Mouse (Mus musculus) frontal cortex, postnatal 10 days (tissue): ENCODE measurements around the gene Unkl.
A peak's percentile ranks its signal among the peaks of the same experiment; 100 is the strongest.

Experiments
- DNase-seq, 2 experiments: peaks; one replicate each; pipeline ENCODE4 v3.0.0; 2022; ENCODE audit warnings: low spot score in 2 of 2, mixed read lengths in 1 of 2

Gene Unkl

DNA sequence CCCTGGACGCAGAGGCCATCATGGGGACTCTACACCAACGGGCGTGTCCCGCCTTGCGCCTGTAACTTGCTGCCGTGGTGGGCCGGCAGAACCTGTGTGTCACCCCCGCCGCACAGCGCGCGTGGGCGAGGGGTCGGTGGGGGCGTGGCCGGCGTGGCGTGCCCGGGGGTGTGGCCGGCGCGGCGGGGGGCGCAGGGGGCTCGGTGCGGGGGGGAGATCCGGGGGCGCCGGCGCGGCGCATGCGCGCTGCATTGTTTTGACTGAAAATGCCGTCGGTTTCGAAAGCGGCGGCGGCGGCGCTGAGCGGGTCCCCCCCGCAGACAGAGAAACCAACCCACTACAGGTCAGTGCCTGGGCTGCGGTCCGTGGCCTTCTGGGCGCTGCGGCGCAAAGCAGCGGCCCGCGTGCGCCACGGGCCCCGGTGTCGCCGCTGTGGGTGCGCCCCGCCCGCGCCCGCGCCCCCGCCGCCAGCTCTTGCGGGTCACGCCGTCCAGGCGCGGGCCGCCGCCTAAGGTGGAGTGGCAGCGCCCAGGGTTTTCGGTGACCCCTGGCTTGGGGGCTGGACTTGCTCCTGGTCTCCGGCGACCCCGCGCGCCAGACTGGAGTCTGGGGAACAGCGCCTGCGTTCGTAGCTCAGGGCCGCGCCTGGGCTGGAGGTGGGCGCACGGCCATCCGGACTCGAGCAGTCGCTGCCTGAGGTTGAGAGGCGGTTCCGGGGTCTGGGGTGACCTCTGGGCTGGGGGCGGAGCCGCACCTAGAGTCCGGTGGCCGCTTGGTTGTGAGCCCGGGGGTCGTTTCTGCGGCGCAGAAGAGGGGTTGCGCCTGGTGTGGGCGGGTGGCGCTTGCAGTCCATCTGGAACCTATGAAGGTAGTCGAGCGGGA is at the start of gene Unkl:
Gene Unkl, plus strand, starts transcription at position 248 of the 882 bp plus-strand sequence.
- peak; percentile 49 to 71 for DNase-seq

DNA sequence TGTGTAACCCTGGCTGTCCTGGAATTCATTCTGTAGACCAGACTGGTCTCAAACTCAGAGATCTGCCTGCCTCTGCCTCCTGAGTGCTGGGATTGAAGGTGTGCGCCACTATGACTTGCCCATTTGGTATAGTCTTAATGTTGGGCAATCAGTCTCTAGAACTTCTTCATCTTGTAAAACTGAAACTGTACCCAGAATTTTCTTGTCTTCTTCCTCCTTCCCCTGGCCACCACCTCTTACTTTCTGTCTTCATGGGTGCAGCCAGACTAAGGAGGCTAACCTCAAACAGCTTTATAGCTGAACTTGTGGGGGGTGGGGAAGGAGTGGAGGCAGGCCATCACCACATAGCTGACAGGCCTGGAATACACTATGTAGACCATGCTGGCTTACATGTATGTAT is 49.4 kb upstream of the Unkl start:
- no peak for DNase-seq

DNA sequence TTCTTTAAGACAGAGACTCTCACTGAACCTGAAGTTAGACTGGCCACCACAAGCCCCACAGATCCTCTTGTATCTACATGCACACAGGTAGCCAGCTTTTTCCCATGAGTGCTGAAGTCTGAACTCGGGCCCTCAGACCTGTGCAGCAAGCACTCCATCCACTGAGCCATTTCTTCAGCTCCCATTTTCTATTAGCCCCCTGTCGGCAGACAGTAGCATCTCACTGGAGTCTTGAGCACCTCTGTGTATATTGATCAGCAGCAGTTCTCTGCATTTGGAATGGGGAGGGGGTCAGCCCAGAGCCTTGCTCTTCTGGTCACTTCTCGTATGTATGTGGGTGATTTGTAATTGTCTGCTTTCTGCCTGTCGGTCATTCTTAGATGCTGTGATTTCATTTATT is 48.2 kb upstream of the Unkl start:
- DNase-seq = no peak

DNA sequence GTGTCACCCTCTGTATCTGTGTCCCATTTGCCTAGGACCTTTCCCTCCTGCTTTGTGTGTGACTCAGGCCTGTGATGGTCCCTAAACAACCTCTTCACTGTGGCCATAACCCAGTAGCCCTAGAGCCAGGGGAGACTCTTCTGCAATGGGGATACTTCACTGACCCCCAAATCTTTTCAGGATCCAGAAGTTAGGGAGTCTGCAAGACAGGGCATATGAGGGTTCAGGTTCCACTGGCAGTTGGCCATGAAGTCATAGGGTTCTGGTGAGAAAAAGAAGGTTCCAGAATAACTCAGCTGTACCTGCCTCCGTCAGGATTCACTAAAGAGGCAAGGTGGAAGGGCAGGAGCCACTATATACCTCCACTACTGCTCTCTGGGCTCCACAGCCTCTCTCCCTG is 26.0 kb upstream of the Unkl start, which contains the start of gene Ccdc154:
Gene Ccdc154, plus strand, starts transcription at position 301 of the 400 bp plus-strand sequence.
- no peak for DNase-seq

DNA sequence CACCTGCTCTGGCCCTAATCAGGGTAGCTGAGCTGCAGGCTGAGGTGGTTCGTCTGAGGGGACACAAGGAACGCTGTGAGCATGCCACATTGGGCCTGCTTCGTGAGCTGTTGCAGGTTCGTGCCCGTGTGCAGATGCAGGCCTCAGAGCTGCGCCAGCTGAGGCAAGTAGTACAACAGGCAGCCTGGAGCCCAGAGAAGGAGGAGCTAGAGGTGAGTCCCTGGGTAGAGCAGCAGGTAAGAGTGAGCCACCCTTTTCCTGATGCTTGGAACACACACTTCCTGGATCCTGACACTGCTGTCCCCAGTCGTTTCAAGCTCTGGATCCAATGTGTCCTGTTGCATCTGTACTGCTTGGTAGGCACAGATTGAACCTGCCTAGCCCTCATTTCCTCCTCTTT is 24.8 kb upstream of the Unkl start:
- no peak for DNase-seq

DNA sequence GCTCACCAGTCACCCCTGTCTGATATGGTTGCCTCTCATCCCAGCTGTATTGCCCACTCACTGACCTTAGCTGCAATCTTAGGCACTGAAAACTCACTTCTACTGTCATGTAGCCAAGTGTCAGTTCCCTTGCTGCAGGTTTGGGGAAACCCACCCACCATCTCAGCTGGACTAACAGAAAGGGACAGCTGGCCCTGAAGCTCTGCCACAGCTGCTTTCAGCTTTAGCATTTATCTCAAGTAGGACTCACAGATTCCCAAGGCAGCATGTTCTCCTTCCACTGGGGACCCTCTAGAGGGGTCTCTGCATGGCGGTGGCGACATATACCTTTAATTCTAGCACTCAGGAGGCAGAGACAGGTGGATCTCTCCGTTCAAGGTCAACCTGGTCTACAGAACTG is 23.4 kb upstream of the Unkl start:
- no peak for DNase-seq

DNA sequence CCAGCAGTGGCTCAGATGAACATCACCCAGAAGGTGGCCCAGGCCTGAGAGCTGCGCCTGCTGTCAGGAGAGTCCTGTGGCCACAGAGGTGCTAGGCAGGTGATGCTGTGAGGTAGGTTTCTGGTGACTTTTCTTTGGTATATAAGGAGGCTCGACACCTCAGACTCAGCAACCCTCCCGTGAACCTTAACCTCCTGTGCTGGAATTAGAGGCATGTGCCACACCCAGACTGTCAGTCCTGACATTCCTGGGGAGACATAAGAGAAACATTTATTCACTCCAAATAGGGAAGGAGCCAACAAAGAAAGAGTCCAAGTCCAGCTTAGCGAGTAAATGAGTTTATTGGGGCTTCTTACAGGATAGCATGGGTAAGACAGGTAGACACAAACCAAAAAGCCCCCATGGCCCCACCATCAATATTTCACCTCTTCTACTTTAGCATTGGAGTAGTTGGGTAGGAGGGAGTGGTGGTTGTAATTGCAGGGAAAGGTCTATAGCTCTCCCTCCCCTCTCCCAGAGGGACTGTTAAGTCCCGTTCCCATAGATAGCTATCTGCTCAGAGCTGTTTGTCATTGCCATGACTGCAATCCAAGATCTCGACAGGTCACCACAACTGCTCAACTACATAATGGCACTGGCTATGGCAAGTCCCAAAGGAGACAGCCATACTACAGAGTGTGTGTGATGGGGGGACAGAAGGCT is 22.1 kb upstream of the Unkl start:
- DNase-seq = no peak

DNA sequence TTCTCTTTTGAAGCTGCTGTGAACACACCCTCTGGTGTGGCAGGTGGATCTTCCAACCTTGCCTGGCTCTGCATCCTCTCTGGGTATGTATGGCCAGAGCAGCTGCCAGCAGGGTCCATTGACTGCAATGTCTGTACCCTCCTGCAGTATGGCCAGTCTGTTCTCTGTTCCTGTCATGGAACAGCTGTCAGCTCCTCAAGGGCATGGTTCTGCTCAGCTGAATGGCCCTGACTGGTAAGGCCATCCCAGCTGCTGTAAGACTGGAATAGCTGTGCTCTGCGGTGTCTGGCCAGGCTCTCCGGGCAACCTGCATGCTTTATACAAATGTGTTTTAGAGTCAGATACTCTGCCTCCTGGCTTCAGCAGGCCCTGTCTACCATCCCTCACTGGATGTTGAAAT is 18.5 kb upstream of the Unkl start:
- DNase-seq = no peak

DNA sequence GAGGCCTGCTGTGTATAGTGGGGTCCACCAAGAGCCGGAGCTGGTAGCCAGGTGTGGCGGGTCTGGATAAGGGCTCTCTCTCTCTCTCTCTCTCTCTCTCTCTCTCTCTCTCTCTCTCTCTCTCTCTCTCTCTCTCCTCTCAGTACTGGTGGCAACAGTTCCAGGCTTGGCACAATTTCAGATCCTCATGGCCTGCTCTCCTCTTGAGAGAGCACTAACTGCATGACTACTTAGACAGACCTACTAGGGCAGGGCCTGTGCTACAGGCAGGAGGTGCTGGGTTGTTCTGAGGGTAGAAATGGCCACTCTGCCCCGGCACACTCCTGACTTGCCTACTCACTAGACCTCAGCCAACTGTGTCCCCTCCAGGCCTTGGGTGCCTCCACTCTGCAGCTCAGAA is 15.6 kb upstream of the Unkl start:
- no peak for DNase-seq

DNA sequence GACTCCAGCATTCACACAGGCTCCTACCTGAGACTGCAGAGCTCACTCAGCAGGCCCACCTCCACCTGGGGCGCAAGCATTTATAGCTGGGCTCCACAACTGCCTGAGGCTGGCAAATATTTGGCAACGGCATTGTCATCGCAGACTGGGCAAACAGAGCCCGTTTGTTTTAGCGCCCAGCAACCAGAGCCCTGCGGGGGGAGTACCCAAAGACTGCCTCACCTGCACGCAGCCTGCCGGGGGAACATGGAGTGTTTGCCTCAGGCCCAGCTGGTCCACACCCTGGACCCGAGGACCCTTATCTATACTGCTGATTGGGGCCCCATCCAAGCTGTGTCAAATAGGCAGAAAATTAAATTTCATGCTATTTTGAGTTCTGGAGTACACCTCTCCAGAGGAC is 12.8 kb upstream of the Unkl start, which contains the start of gene Gm38655:
Gene Gm38655, minus strand, starts transcription at position 61 of the 400 bp plus-strand sequence.
- no peak for DNase-seq

DNA sequence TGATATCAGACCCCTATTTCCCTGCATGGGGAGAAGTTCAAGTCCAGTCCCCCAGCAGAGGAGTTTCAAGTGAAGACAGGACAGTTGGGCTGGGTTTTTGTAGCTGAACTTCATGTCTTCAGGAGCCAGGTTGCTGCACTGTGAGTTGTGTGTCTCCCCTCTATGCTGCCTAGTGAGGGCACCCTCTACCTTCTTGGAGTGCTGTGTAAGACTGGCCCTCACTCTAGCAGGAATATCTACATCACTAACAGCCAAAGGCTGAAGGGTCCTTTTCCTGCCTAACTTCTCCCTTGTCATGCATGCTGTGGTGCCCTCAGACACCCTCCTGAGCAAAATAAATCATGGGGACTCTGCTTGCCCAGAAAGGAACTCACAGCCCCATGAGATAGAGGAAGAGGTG is 5.0 kb upstream of the Unkl start:
- DNase-seq = no peak

DNA sequence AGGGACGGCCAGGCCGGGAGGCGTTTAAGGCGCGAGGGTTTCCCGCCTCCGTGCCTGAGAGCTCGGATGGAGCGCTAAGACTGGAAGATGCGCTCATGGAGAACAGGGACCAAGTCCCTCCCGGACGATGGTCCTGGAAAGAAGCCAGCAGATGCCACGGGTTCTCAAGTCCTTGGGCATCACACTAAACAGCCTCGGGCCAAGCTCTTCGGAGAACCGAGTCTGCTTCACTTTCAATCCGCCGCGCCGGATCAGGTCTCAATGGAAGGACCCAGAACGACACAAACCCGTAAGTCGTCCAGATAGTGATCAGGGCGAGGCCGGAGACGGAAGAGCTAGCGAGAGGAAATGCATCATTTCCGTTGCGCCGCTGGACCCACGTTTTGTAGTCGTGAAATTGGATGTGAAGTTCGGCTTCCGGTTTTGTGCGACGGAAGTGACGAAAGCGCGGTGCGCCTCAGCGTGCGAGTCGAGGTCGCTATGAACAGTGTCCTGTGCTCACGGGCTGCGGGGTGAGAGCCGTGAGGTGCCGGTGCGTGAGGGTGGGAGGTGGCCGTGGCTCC is 4.0 kb upstream of the Unkl start, which contains the start of gene BC003965:
Gene BC003965, plus strand, starts transcription at position 426 of the 563 bp plus-strand sequence.
- DNase-seq = peak; percentile 94 to 98

DNA sequence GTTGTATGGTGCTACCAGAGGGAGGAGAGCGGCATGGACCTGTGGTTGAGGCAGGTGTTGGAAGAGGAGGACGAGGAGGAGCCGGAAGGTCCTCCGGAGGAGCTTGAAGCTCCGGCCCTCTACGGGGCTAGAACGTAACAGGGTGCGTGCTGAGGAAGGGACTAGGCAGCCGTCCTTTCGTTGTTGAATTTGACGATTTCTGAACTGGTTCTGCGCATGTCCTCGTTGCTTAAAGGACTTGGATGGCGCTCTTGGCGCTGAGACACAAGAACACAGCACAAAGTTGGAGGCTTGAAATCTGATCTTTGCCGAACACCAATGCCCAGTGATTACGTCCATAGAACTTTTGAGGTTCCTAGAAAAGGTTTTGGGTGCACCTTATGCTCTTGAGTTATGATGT is 3.2 kb upstream of the Unkl start:
- DNase-seq = no peak

DNA sequence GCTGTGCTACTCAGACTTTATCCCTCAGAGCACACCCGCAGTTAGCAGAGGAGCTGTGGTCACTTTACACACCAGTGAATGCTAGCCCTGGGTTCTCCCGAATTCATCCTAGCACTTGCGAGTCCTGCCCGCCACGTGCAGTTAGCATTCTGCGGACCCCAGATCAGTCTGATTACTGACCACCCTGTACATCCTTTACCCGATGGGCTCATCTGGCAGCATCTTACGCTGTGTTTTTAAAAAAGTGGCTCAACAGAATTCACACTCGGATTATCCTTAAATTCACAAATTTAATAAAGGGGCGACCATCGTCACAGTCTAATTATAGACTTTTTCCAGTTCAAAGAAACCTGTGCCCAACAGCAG is 430 bp upstream of the Unkl start:
- DNase-seq = no peak

DNA sequence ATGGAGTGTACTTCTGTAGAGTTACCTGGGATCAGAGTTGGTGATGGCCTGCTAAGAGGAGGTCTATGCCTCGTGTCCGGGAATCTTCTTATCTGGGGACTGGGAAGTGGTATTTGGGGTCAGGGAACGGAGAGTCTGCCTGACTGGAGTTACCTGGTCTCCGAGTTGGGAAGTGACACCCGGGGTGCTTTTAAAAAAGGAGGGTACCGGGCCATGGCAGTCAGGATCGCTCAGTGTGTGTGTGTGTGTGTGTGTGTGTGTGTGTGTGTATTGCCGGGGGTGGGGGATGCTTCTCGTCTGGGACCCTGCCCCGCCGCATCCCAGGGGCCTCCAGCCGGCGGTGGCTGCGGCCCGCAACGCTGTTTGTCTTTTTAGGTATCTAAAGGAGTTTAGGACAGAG is 894 bp downstream of the Unkl start:
- no peak for DNase-seq

DNA sequence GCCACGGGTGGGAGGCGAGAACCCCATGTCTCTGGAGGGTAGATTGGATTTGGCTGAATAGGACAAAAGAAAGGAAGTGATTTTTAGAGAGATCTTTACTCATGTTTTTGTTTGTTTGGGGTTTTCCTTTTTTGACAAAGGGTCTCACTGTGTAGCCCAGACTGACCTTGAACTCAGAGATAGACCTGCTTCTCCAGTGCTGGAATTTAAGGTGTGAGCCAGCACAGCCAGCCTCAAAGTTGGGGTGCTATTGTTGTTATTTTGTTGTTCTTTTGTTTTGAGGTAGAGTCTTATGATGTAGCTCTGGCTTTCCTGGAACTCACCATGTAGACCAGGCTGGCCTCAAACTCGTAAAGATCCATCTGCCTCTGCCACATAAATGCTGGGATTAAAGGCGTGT is 14.2 kb downstream of the Unkl start:
- DNase-seq = no peak

DNA sequence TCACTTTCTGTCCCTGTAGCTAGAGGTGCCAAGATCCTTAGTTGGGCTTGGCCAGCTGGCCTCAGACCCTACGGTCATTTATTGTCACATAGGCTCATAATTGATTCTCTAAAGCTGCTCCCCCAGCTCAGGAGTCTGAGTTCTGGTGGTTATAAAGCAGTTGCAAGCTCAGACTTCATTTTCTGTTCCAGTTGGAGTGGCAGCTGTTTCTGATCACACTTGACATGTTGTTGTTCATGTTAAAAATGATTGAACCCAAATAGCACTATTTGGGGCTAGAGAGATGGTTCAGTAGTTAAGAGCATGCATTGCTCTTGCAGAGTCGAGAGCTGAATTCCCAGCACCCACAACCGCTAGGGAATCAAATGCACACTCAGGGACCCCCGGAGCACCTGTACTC is 21.8 kb downstream of the Unkl start:
- no peak for DNase-seq

DNA sequence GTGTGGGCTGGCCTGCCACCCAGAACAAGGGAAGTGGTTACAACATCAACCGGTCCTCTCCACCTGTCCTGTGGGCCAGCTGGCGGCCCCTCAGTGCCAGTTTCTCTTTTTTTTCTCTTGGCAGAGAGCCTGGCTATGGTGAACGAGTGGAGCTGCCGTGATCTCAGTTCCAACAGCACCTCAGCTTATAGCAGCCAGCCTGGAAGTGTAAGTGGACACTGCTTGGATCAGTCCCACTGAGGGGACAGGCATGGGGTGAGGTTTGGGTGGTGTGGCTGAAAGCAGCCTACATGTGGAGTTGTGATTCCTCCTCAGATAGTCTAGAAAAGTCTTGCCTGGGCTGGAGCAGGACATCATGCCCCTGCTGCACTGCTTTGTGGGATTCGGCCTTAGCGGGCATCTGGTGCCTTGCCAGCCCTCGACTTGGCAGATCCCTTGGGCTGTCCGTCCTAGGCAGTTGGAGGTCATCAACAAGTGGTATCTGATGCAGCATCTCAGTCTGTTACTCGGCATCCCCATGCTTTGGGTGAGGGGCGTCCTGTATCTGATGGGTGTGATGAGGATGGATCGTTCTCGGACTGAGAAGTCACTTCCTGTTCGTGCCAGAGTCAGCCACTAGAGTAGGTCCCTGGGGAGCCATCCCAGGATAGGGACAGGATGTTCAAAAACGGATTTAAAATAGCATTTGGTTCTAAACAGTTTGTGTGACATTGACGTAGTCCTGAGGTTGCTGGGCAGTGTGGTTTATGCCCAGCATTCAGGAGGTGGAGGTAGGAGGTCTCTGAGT is 22.7 kb downstream of the Unkl start:
- DNase-seq = no peak

DNA sequence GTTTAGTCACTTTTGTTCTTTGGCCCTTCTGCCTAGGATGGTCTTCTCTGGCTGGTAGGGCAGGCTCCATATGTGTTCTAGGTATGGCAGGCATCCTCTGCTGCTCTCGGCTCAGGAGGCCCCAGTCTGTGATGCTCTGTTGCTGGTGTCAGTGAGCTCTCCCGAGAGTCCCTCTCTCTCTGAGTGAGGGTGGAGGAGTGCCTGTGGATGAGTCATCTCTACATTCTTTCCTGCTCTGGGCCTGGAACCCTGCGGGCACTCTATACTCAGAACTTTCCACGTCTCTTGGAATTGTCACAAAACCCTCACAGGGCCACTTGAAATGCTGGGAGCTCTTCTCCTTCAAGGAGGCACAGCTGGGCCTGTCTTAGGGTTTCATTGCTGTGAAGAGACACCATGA is 23.5 kb downstream of the Unkl start:
- DNase-seq = no peak

DNA sequence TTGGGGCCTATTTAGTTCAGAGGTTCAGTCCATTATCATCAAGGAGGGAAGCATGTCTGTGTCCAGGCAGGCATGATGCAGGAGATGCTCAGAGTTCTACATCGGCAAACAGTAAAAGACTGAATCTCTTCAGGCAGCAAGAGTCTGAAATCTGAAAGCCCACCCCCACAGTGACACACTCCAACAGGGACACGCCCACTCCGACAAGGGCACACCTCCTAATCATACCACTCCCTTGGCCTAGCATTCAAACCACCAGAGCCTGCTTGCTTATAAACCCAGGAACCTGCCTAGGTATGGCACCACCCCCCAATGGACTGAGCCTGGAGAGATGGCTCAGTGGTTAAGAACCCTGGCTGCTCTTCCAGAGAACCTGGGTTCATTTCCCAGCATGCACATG is 27.2 kb downstream of the Unkl start:
- DNase-seq = no peak

DNA sequence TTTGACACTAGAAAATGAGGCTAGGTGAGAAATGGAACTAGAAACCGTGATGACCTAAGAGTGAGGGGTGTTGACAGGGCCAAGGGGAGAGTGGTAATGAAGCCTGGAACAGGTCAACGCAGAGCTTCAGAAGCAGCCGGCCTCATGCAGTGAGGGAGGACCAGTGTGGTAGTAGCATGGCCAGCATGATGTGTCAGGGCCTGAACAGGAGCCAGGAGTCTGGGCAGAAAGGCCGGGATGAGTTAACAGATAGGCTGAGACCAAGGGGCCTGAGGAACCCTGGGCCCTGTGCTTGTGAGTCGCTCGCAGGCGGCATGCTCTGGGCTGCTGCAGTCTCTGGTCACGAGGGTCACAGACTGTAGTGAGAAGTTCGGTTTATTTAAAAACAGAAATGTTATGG is 30.8 kb downstream of the Unkl start:
- DNase-seq = no peak
